Mouse (Mus musculus) midbrain, postnatal 0 days (tissue): ENCODE measurements around the gene Prokr2. TPM values are rescaled to one million over a fixed set of nuclear protein-coding genes. Genes with fewer than 3 reads are reported as not detected.

ENCODE experiments used
- ATAC-seq: fragments of 200-750 bp; cut with Nextera tagmentation; 2 replicates; pipeline ENCODE4 v1.8.0; 2017; ENCODE audit warnings: moderate number of reproducible peaks, mild to moderate bottlenecking, moderate TSS enrichment, moderate library complexity; ENCODE audit not compliant: low FRiP score
- DNase-seq: peaks from one replicate; pipeline ENCODE4 v3.0.0-alpha.2; 2015; ENCODE audit warnings: low spot score
- H3K27ac ChIP-seq: fragments of 300-500 bp; sonication (generic); 2 replicates; pipeline ENCODE4 v1.5.1; 2014; ENCODE audit warnings: low read depth, mild to moderate bottlenecking, low read length, mixed read lengths
- H3K27me3 ChIP-seq: fragments of 300-500 bp; sonication (generic); 2 replicates; pipeline ENCODE4 v1.6.1; 2014; ENCODE audit warnings: low read length, control low read depth, mixed read lengths; ENCODE audit not compliant: insufficient read depth
- H3K36me3 ChIP-seq: fragments of 300-500 bp; sonication (generic); 2 replicates; pipeline ENCODE4 v1.6.1; 2014; ENCODE audit warnings: low read length, control low read depth, mixed read lengths; ENCODE audit not compliant: insufficient read depth
- H3K4me1 ChIP-seq: fragments of 300-500 bp; sonication (generic); 2 replicates; pipeline ENCODE4 v1.6.1; 2014; ENCODE audit warnings: mild to moderate bottlenecking, control low read depth, antibody characterized with exemption, low read length, mixed read lengths; ENCODE audit not compliant: insufficient read depth
- H3K4me2 ChIP-seq: fragments of 300-500 bp; sonication (generic); 2 replicates; pipeline ENCODE4 v1.6.1; 2014; ENCODE audit warnings: low read depth, mild to moderate bottlenecking, low read length, mixed read lengths; ENCODE audit not compliant: poor library complexity, severe bottlenecking
- H3K4me3 ChIP-seq: fragments of 300-500 bp; sonication (generic); 2 replicates; pipeline ENCODE4 v1.5.1; 2014; ENCODE audit warnings: low read depth, mild to moderate bottlenecking, low read length, moderate library complexity
- H3K9ac ChIP-seq: fragments of 300-500 bp; sonication (generic); replicated peaks from 2 replicates; pipeline ENCODE4 v1.6.1; 2014; ENCODE audit warnings: mild to moderate bottlenecking, low read length, moderate library complexity, mixed read lengths; ENCODE audit not compliant: poor library complexity, severe bottlenecking
- H3K9me3 ChIP-seq: fragments of 300-500 bp; sonication (generic); 2 replicates; pipeline ENCODE4 v1.6.1; 2016; ENCODE audit warnings: low read length, control low read depth
- CTCF ChIP-seq: IDR thresholded peaks from 2 replicates; pipeline ENCODE4 v1.5.1; 2016; ENCODE audit warnings: antibody characterized with exemption, mild to moderate bottlenecking
- WGBS: fragments of 180-500 bp; shearing (Covaris S2); extraction: QIAGEN DNeasy Blood & Tissue Kit; methylation state at CpG from one replicate; pipeline ENCODE4 v1.1.7; 2014; 5-methylcytosine and 5-hydroxymethylcytosine counted together
- polyA plus RNA-seq: library from polyadenylated mRNA; unstranded; fragments of >200 nt; fragmentation: Nextera tagmentation; extraction: Ambion mirVana; gene quantifications from 2 replicates; pipeline ENCODE4 v1.2.1, GENCODE M21; 2015
- total RNA-seq: library from RNA; depleted of rRNA; stranded (reverse); fragments of >200 nt; gene quantifications from 2 replicates; pipeline ENCODE4 v1.2.3, GENCODE M21; 2014

The Prokr2 gene
- total and polyA plus RNA-seq, 2 experiments from 2014 or later, result 6.5 to 24.9 TPM

GRCm38 (mm10) chr2:132384511-132385193, 595 bp downstream of the Prokr2 start:
- Histone ChIP-seq H3K4me1 (no peaks in the 10 kb centered on the region), H3K27me3 (0 out of 2 replicates have a peak, but pooled peaks cover 3% of the 10 kb centered on the region), H3K9me3 (no peaks in the 10 kb centered on the region), H3K9ac (peak overlapping the region; percentile 55), H3K27ac (no peak overlapping the region), H3K36me3 (no peaks in the 10 kb centered on the region), H3K4me3 (peak overlapping the region; percentile 57), H3K4me2 (peak overlapping the region; percentile 95)
- WGBS, result under 1% methylated on average over 31 of the region's 31 CpGs
- TF ChIP-seq CTCF, result no peak
- DNase-seq (peak; percentile 6), ATAC-seq (peak; percentile 63)

- Histone ChIP-seq H3K36me3 (no peaks in the 10 kb centered on the region), H3K27me3 (0 out of 2 replicates have a peak, but pooled peaks cover 3% of the 10 kb centered on the region), H3K27ac (no peak overlapping the region), H3K4me2 (no peak overlapping the region), H3K9ac (no peak overlapping the region), H3K9me3 (no peaks in the 10 kb centered on the region), H3K4me1 (no peaks in the 10 kb centered on the region), H3K4me3 (no peak overlapping the region)
- ATAC-seq (no peak), DNase-seq (no peak)
- no peak for TF ChIP-seq CTCF
- WGBS, result 79% methylated on average over 2 of the region's 2 CpGs
Observed at GRCm38 (mm10) chr2:132382308-132382707, 2.9 kb downstream of the Prokr2 start.

GRCm38 (mm10) chr2:132379690-132380089, 5.6 kb downstream of the Prokr2 start:
- Histone ChIP-seq H3K4me3 (no peak overlapping the region), H3K9ac (no peak overlapping the region), H3K4me2 (no peak overlapping the region), H3K9me3 (no peaks in the 10 kb centered on the region), H3K27me3 (no peaks in the 10 kb centered on the region), H3K27ac (no peak overlapping the region), H3K36me3 (no peaks in the 10 kb centered on the region), H3K4me1 (no peaks in the 10 kb centered on the region)
- ATAC-seq (no peak), DNase-seq (no peak)
- TF ChIP-seq CTCF, result no peak
- WGBS, result 52% methylated on average over 4 of the region's 4 CpGs

GRCm38 (mm10) chr2:132378602-132379150, 6.6 kb downstream of the Prokr2 start:
- WGBS, result 73% methylated on average over 10 of the region's 10 CpGs
- Histone ChIP-seq H3K4me3 (no peak overlapping the region), H3K9ac (no peak overlapping the region), H3K36me3 (no peaks in the 10 kb centered on the region), H3K27ac (no peak overlapping the region), H3K27me3 (no peaks in the 10 kb centered on the region), H3K9me3 (0 out of 2 replicates have a peak, but pooled peaks cover under 1% of the 10 kb centered on the region), H3K4me2 (no peak overlapping the region), H3K4me1 (no peaks in the 10 kb centered on the region)
- ATAC-seq (no peak), DNase-seq (no peak)
- TF ChIP-seq CTCF, result no peak

GRCm38 (mm10) chr2:132377436-132377835, 7.8 kb downstream of the Prokr2 start:
- H3K4me3 ChIP-seq, result no peak overlapping the region

GRCm38 (mm10) chr2:132375721-132376120, 9.5 kb downstream of the Prokr2 start:
- 0 out of 2 replicates have a peak, but pooled peaks cover 4% of the 10 kb centered on the region for H3K9me3 ChIP-seq
- no peak overlapping the region for H3K4me2 ChIP-seq
- WGBS, result 78% methylated on average over 3 of the region's 3 CpGs
- no peak for TF ChIP-seq CTCF
- ATAC-seq (no peak), DNase-seq (no peak)
- H3K4me1 ChIP-seq, result no peaks in the 10 kb centered on the region
- no peaks in the 10 kb centered on the region for H3K27me3 ChIP-seq
- H3K36me3 ChIP-seq, result no peaks in the 10 kb centered on the region
- H3K27ac ChIP-seq, result no peak overlapping the region
- H3K4me3 ChIP-seq, result no peak overlapping the region
- no peak overlapping the region for H3K9ac ChIP-seq

More at GRCm38 (mm10) chr2:132377436-132377835, 7.8 kb downstream of the Prokr2 start:
- no peaks in the 10 kb centered on the region for H3K27me3 ChIP-seq
- H3K4me1 ChIP-seq, result no peaks in the 10 kb centered on the region
- no peak for TF ChIP-seq CTCF
- 0 out of 2 replicates have a peak, but pooled peaks cover 4% of the 10 kb centered on the region for H3K9me3 ChIP-seq
- H3K36me3 ChIP-seq, result no peaks in the 10 kb centered on the region
- WGBS, result 83% methylated on average over 2 of the region's 2 CpGs
- no peak overlapping the region for H3K4me2 ChIP-seq
- H3K9ac ChIP-seq, result no peak overlapping the region
- no peak overlapping the region for H3K27ac ChIP-seq
- ATAC-seq (no peak), DNase-seq (no peak)
